Mouse (Mus musculus) G1E (cell line): ENCODE measurements around the gene Olfr1393. TPM values are rescaled to one million over a fixed set of nuclear protein-coding genes. Genes with fewer than 3 reads are reported as not detected.
A peak's percentile ranks its signal among the peaks of the same experiment; 100 is the strongest.

ENCODE experiments used
- ATAC-seq: 2 replicates; pipeline ENCODE4 v1.8.0; 2016; ENCODE audit warnings: mild to moderate bottlenecking; ENCODE audit not compliant: insufficient number of reproducible peaks, poor library complexity, low FRiP score, severe bottlenecking; ENCODE audit errors: extremely low read depth
- DNase-seq: peaks from one replicate; pipeline ENCODE4 v3.0.0; 2012; ENCODE audit warnings: low spot score
- H3K27me3 ChIP-seq: 2 replicates; pipeline ENCODE4 v1.6.1; 2012; ENCODE audit warnings: mild to moderate bottlenecking, low read length, inconsistent platforms; ENCODE audit not compliant: insufficient read depth
- H3K36me3 ChIP-seq: replicated peaks from 2 replicates; pipeline ENCODE3; 2012; ENCODE audit warnings: mild to moderate bottlenecking, inconsistent platforms
- H3K4me1 ChIP-seq: 2 replicates; pipeline ENCODE4 v1.6.1; 2012; ENCODE audit warnings: low read depth, low read length, inconsistent platforms, mixed read lengths; ENCODE audit not compliant: insufficient read depth
- H3K4me3 ChIP-seq: 2 replicates; pipeline ENCODE4 v1.5.1; 2012; ENCODE audit warnings: low read depth, mild to moderate bottlenecking, inconsistent platforms, low read length, moderate library complexity, mixed read lengths
- H3K9me3 ChIP-seq: replicated peaks from 2 replicates; pipeline ENCODE4 v1.6.1; 2012; ENCODE audit warnings: inconsistent platforms
- CTCF ChIP-seq: IDR thresholded peaks from 2 replicates; pipeline ENCODE4 v1.5.1; 2012; ENCODE audit warnings: low read depth, low read length, inconsistent platforms, mixed read lengths
- GATA1 ChIP-seq: IDR thresholded peaks from 2 replicates; pipeline ENCODE4 v1.6.1; 2012; ENCODE audit warnings: borderline replicate concordance, low read length, inconsistent platforms, mixed read lengths
- GATA2 ChIP-seq: IDR thresholded peaks from 2 replicates; pipeline ENCODE4 v1.6.1; 2012; ENCODE audit warnings: low read depth, low read length, inconsistent platforms, borderline replicate concordance
- POLR2AphosphoS5 ChIP-seq: IDR thresholded peaks from 2 replicates; pipeline ENCODE4 v1.6.1; 2012; ENCODE audit warnings: low read depth, low read length, inconsistent platforms; ENCODE audit not compliant: insufficient replicate concordance
- TAL1 ChIP-seq: conservative IDR thresholded peaks from 2 replicates; pipeline ENCODE4 v1.6.1; 2012; ENCODE audit warnings: low read depth, low read length, inconsistent platforms, mixed read lengths
- polyA plus RNA-seq: library from polyadenylated mRNA; stranded (reverse); fragments of >175 nt; gene quantifications from 2 replicates; pipeline ENCODE4 v1.2.3, GENCODE M21; 2012
- total RNA-seq, 2 experiments: library from RNA; stranded (forward) in 1 of 2; stranded (reverse) in 1 of 2; fragments of 200-1000 nt in 1 of 2; fragments of >200 nt in 1 of 2; fragmentation: Nextera tagmentation in 1 of 2; gene quantifications; 2 replicates each; pipeline ENCODE4 v1.2.3; 2014 to 2017

Olfr1393 gene
- total and polyA plus RNA-seq, 3 experiments, result 0.55 TPM; not detected in 2

DNA sequence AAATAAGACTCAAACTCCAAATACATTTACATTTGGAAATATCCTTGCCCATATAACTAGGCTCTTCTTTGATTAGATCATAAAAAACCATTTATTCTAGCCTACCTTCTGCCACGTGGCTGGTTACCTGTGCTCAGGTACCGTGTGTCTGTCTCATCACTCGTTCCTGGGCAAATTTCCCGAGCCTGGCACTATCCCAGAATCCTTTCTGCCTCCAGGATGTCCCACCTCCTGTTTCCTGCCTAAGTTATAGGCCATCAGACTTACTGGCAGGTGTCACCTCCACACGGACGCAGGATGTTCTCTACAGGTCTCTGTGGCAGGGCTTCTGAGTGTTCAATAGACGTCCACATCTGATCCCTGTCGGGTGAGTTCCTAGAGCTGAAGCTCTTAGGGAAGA, 13.0 kb upstream of the Olfr1393 start:
- no peaks in the 10 kb centered on the region; the same call in 1 of the 2 replicates for H3K27me3 ChIP-seq
- H3K9me3 ChIP-seq, result no peaks in the 10 kb centered on the region
- peaks cover 21% of the 10 kb centered on the region for H3K4me1 ChIP-seq
- H3K4me3 ChIP-seq, result no peak overlapping the region
- no peak for TF ChIP-seq GATA1
- TF ChIP-seq POLR2AphosphoS5, result no peak
- TF ChIP-seq GATA2, result no peak
- TF ChIP-seq CTCF, result no peak
- TF ChIP-seq TAL1, result no peak
- H3K36me3 ChIP-seq, result peaks cover 68% of the 10 kb centered on the region
- ATAC-seq (no peak), DNase-seq (no peak)

DNA sequence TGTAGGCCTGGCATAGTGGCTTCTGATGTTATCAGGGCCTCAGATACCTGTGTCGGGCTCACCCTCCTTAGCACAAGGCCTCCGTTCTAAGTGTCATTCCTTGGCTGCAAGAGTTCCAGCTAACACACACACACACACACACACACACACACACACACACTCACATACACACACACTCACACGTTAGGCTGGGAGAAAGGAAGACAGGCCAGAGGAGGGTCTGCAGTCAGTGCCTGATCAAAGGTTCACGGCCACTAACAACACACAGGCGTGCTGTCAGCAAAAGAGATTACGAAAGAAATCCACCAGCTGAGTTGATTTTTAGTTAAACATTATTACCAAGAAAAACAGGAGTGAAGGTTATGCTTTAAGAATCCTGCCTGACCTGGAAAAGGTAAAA, 11.4 kb upstream of the Olfr1393 start:
- TF ChIP-seq GATA1 (no peak), GATA2 (no peak), CTCF (no peak), TAL1 (no peak), POLR2AphosphoS5 (no peak)
- H3K4me1 ChIP-seq, result peaks cover 14% of the 10 kb centered on the region
- H3K27me3 ChIP-seq, result no peaks in the 10 kb centered on the region
- H3K4me3 ChIP-seq, result no peak overlapping the region
- DNase-seq, result no peak
- ATAC-seq, result no peak
- H3K9me3 ChIP-seq, result no peaks in the 10 kb centered on the region
- H3K36me3 ChIP-seq, result peaks cover 52% of the 10 kb centered on the region

DNA sequence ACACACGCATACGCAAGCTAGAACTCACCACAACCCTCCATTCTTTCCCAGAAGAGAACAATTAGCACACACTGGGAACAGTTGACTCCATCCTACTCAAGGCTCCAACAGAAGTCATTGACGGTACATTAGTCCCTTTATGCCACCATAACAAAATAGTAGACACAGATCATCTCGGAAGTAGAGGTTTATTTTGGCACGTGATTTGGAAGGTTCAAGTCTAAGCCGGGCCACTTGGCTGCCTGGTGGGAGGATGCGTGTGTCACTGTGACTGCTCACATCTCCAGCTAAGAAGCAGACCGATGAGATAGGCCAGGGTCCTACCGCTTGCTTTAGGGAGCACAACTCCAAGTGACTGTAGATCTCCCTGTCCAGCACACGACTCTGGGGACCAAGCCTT, 10.8 kb upstream of the Olfr1393 start:
- TF ChIP-seq TAL1 (no peak), GATA2 (no peak), GATA1 (no peak), CTCF (no peak), POLR2AphosphoS5 (no peak)

DNA sequence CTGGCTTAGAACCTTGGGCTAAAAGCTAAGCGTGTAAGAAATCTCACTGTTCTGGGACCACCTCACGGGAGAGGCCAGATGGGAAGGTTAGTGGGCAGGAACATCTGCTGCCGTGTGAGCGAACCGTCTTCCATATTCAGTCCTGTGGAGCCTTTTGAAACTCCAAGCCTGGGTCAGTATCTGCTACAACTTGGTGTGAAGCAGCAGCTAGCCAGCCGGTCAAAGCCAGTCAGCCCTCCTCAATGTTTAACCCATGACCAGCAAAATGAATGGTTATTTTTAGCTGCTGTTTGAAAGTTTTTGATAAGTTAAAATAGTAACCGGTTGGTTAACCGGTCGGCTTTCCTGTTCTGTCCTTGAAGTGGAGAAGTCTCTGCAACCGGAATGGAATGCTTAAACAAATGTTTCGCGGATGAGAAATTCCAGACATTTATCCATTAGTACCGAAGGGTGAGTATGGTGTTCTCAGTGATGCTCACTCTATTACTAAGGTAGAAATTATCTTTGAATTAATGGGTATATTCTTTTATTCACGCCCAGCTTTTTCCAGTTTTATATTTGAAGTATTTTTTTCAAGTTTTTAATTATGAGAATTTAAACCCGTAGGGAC, 10.0 kb upstream of the Olfr1393 start:
- H3K4me1 ChIP-seq, result peaks cover 11% of the 10 kb centered on the region
- H3K27me3 ChIP-seq, result peaks cover 9% of the 10 kb centered on the region
- ATAC-seq (no peak), DNase-seq (no peak)
- peaks cover 38% of the 10 kb centered on the region for H3K36me3 ChIP-seq
- no peaks in the 10 kb centered on the region for H3K9me3 ChIP-seq
- TF ChIP-seq GATA1 (no peak), CTCF (no peak), POLR2AphosphoS5 (no peak), GATA2 (no peak), TAL1 (no peak)
- H3K4me3 ChIP-seq, result no peak overlapping the region

More for the DNA sequence above, 10.8 kb upstream of the Olfr1393 start:
- Histone ChIP-seq H3K27me3 (peaks cover 3% of the 10 kb centered on the region; the same call in 1 of the 2 replicates), H3K4me1 (peaks cover 11% of the 10 kb centered on the region), H3K9me3 (no peaks in the 10 kb centered on the region), H3K36me3 (peaks cover 46% of the 10 kb centered on the region), H3K4me3 (no peak overlapping the region)
- ATAC-seq (no peak), DNase-seq (no peak)

DNA sequence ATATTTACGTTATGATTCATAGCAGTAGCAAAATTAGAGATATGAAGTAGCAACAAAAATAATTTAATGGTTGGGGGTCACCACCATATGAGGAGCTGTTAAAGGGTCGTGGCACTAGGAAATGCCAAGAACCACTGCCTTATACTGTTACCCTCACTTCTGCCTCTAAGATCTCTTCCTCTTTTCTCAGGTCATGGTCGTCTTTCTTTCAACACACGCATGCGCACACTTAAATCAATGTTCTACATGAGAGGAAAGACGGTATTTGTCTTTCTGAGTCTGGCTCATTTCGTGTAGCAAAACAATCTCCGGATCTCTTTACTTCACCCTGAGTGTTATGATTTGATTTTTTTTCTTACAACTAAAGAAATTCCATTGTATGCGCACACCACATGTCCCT, 8.3 kb upstream of the Olfr1393 start:
- Histone ChIP-seq H3K4me1 (peaks cover 1% of the 10 kb centered on the region), H3K27me3 (peaks cover 12% of the 10 kb centered on the region), H3K4me3 (no peak overlapping the region), H3K9me3 (no peaks in the 10 kb centered on the region), H3K36me3 (peaks cover 22% of the 10 kb centered on the region)
- TF ChIP-seq POLR2AphosphoS5 (no peak), GATA2 (no peak)
- ATAC-seq (no peak), DNase-seq (no peak)

DNA sequence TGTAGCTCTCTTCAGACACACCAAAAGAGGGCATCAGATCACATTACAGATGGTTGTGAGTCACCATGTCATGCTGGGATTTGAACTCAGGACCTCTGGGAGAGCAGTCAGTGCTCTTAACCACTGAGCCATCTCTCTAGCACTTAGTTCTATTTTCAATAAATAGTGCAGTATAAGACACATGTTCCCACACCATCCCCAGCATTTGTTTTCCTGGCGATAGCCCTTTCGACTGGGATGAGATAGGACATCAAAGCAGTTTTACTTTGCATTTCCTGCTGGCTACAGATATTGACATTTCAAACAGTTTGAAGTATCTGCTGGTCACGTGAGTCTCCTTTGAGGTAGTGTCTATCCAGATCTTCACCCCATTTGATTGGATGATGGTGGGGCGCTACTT, 7.7 kb upstream of the Olfr1393 start:
- no peak for TF ChIP-seq TAL1
- no peak for TF ChIP-seq GATA2
- TF ChIP-seq CTCF, result no peak
- TF ChIP-seq GATA1, result no peak
- no peak for TF ChIP-seq POLR2AphosphoS5
- peaks cover 16% of the 10 kb centered on the region for H3K36me3 ChIP-seq
- no peak for DNase-seq
- ATAC-seq, result no peak
- no peaks in the 10 kb centered on the region for H3K9me3 ChIP-seq
- no peak overlapping the region for H3K4me3 ChIP-seq
- H3K4me1 ChIP-seq, result no peaks in the 10 kb centered on the region
- peaks cover 12% of the 10 kb centered on the region for H3K27me3 ChIP-seq

DNA sequence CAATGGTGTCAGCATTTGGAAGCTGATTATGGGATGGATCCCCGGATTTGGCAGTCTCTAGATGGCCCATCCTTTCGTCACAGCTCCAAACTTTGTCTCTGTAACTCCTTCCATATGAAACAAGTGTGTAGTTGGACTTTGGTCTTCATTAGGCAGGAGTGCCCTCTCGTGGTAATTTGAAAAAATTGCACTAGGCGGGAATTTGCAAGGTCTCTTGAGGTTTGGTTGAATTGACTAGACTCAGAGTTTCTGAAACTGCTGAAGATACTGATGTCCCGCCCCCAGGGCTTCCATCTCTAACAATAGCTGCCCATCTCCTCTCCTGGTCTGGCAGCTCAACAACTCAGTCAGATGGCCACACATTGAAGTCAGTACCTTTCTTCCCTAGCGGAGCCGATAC, 6.8 kb upstream of the Olfr1393 start:
- TF ChIP-seq GATA1 (no peak), TAL1 (no peak), GATA2 (no peak), CTCF (peak; percentile 41; the same call in 1 of the 2 replicates)
- Histone ChIP-seq H3K9me3 (no peaks in the 10 kb centered on the region), H3K27me3 (peaks cover 12% of the 10 kb centered on the region), H3K36me3 (peaks cover 10% of the 10 kb centered on the region), H3K4me3 (no peak overlapping the region), H3K4me1 (no peaks in the 10 kb centered on the region)
- ATAC-seq (no peak; the same call in 1 of the 2 replicates), DNase-seq (peak; percentile 42)
